8 mouse cellular contexts compared by ENCODE assay signal in genomic region chr5:130718385-130718784, GRCm38 (mm10).
A peak's percentile ranks its signal among the peaks of the same experiment; 100 is the strongest.
DNase-seq lines count a peak whose midpoint lies in the region; ATAC-seq lines count a peak whose summit lies in the region.

No protein-coding gene starts in this region.

- WGBS in embryonic facial prominence, embryonic 11.5 days: 65% methylated on average over 9 of the region's 9 CpGs

- no peak overlapping the region for H3K4me3 ChIP-seq in embryonic facial prominence, embryonic 11.5 days (ENCODE audit: low read depth, low read length)

- peak; percentile 61 for DNase-seq in heart, adult 11 months
- no peak for DNase-seq in heart, postnatal 10 days
- DNase-seq in right cerebral cortex, postnatal 4 days: peak; percentile 35
- DNase-seq in right cerebral cortex, postnatal 25 days: no peak
- DNase-seq in embryonic facial prominence, embryonic 11.5 days (ENCODE audit: low spot score): peak; percentile 39
- DNase-seq in testis, postnatal 10 days (ENCODE audit: low spot score): peak; percentile 54
- no peak for DNase-seq in ovary, postnatal 36 days (ENCODE audit: low spot score)
- no peak for DNase-seq in cerebellum, adult 9-10 months

- H3K4me2 ChIP-seq in embryonic facial prominence, embryonic 11.5 days (ENCODE audit: low read depth, low read length): no peak overlapping the region

- no peaks in the 10 kb centered on the region for H3K9me3 ChIP-seq in embryonic facial prominence, embryonic 11.5 days (replicated peaks; ENCODE audit: control insufficient read depth, low read length)

- intact Hi-C loops in heart, postnatal 10 days (cut with DNase I): no loop called here

- no peak for ATAC-seq in embryonic facial prominence, embryonic 11.5 days (replicated peaks; ENCODE audit: insufficient number of reproducible peaks, low FRiP score, low TSS enrichment, low read depth)

- H3K27me3 ChIP-seq in embryonic facial prominence, embryonic 11.5 days (ENCODE audit: control insufficient read depth, insufficient read depth, low read length): no peaks in the 10 kb centered on the region

- H3K27ac ChIP-seq in embryonic facial prominence, embryonic 11.5 days (replicated peaks; ENCODE audit: low read depth, low read length): no peak overlapping the region

- H3K4me1 ChIP-seq in embryonic facial prominence, embryonic 11.5 days (ENCODE audit: control insufficient read depth, insufficient read depth, low read length): no peaks in the 10 kb centered on the region

- no peaks in the 10 kb centered on the region for H3K36me3 ChIP-seq in embryonic facial prominence, embryonic 11.5 days (replicated peaks; ENCODE audit: control insufficient read depth, insufficient read depth, low read depth, low read length)

- H3K9ac ChIP-seq in embryonic facial prominence, embryonic 11.5 days (replicated peaks; ENCODE audit: low read length): no peak overlapping the region

Comparison
In these comparisons a context has a peak if more than half of its experiments do, and no peak if none do; other contexts are left out.
1. DNase-seq: peak in heart, adult 11 months (single experiment), right cerebral cortex, postnatal 4 days (single experiment), embryonic facial prominence, embryonic 11.5 days (single experiment) and testis, postnatal 10 days (single experiment); none in heart, postnatal 10 days (0 of 2), right cerebral cortex, postnatal 25 days (single experiment), ovary, postnatal 36 days (single experiment) and cerebellum, adult 9-10 months (single experiment).